ENCODE assay signal across 9 mouse cellular contexts in genomic region chr17:83972026-83972425, GRCm38 (mm10).
DNase-seq lines count a peak whose midpoint lies in the region; ATAC-seq lines count a peak whose summit lies in the region.
"Had no signal": no experiment of that assay in that cellular context is flagged by ENCODE, and none has a peak within 500 bp of the region (broad histone marks: within the 10 kb centered on the region; RNA-seq: fewer than 3 reads in every experiment).

No protein-coding gene starts in this region.

- no peak overlapping the region for H3K27ac ChIP-seq in forebrain, embryonic 16.5 days (ENCODE audit: low read length)
- no peak overlapping the region for H3K27ac ChIP-seq in midbrain, embryonic 15.5 days

- ATAC-seq in forebrain, embryonic 16.5 days: peak; percentile 31; the same call in 1 of the 2 replicates
- ATAC-seq in midbrain, embryonic 15.5 days (replicated peaks): 0 out of 2 replicates have a peak, but pooled peaks have one; percentile 45
- no peak for ATAC-seq in megakaryocyte, adult 5-6 weeks (ENCODE audit: poor library complexity, severe bottlenecking)
- ATAC-seq: Patski had no signal

- peaks cover 3% of the 10 kb centered on the region; the same call in 1 of the 2 replicates for H3K4me1 ChIP-seq in forebrain, embryonic 16.5 days (replicated peaks; ENCODE audit: control insufficient read depth, insufficient read depth, low read length)
- H3K4me1 ChIP-seq in midbrain, embryonic 15.5 days: no peaks in the 10 kb centered on the region

- no peaks in the 10 kb centered on the region for H3K9me3 ChIP-seq in forebrain, embryonic 16.5 days (ENCODE audit: control insufficient read depth, low read length)
- no peaks in the 10 kb centered on the region for H3K9me3 ChIP-seq in midbrain, embryonic 15.5 days

- no peaks in the 10 kb centered on the region for H3K36me3 ChIP-seq in forebrain, embryonic 16.5 days (ENCODE audit: control insufficient read depth, insufficient read depth)
- H3K36me3 ChIP-seq in midbrain, embryonic 15.5 days (replicated peaks): no peaks in the 10 kb centered on the region

- 8% methylated on average over 5 of the region's 5 CpGs for WGBS in forebrain, embryonic 16.5 days
- 6% methylated on average over 5 of the region's 5 CpGs for WGBS in midbrain, embryonic 15.5 days

- H3K4me3 ChIP-seq in forebrain, embryonic 16.5 days (replicated peaks; ENCODE audit: low read length): no peak overlapping the region
- no peak overlapping the region for H3K4me3 ChIP-seq in midbrain, embryonic 15.5 days

- H3K9ac ChIP-seq in forebrain, embryonic 16.5 days (replicated peaks; ENCODE audit: low read depth, low read length): no peak overlapping the region
- no peak overlapping the region for H3K9ac ChIP-seq in midbrain, embryonic 15.5 days

- no peak overlapping the region for H3K4me2 ChIP-seq in forebrain, embryonic 16.5 days (ENCODE audit: low read length)
- H3K4me2 ChIP-seq in midbrain, embryonic 15.5 days: no peak overlapping the region

- peak; percentile 44 to 50 for DNase-seq in layer of hippocampus, adult 8-10 months (ENCODE audit: low spot score in 2 of 2)
- DNase-seq in layer of hippocampus, postnatal 25 days (ENCODE audit: extremely low spot score in 1 of 2, low spot score in 1 of 2): no peak
- peak; percentile 74 for DNase-seq in embryo, embryonic 11 days
- no peak for DNase-seq in urinary bladder, postnatal 4 days (ENCODE audit: low spot score in 2 of 2)
- DNase-seq: liver had no signal

- H3K27me3 ChIP-seq in forebrain, embryonic 16.5 days (replicated peaks; ENCODE audit: control insufficient read depth, insufficient read depth, low read length): no peaks in the 10 kb centered on the region; the same call in 1 of the 2 replicates
- H3K27me3 ChIP-seq in midbrain, embryonic 15.5 days (replicated peaks): no peaks in the 10 kb centered on the region
- H3K27me3 ChIP-seq: Patski had no signal

Comparison
In these comparisons a context has a peak if more than half of its experiments do, and no peak if none do; other contexts are left out.
1. DNase-seq: peak in layer of hippocampus, adult 8-10 months (2 of 2) and embryo, embryonic 11 days (single experiment); none in layer of hippocampus, postnatal 25 days (0 of 2) and urinary bladder, postnatal 4 days (0 of 2).